Mouse (Mus musculus): ENCODE data around the gene Abcb1b.

Gene Abcb1b

GRCm38 (mm10) chr5:8797987-8798751 is at the start of gene Abcb1b:
TSS of gene Abcb1b (plus strand) at chr5:8798147.
- DNase-seq (ENCODE audit: low read depth, low spot score): peak; percentile 62

GRCm38 (mm10) chr5:8772866-8773265 is 25.1 kb upstream of the Abcb1b start:
- no peak for DNase-seq (ENCODE audit: low read depth, low spot score)

GRCm38 (mm10) chr5:8778311-8778710 is 19.6 kb upstream of the Abcb1b start:
- no peak for DNase-seq (ENCODE audit: low read depth, low spot score)

- no peak for DNase-seq (ENCODE audit: low read depth, low spot score)
Observed at GRCm38 (mm10) chr5:8778751-8779150, 19.2 kb upstream of the Abcb1b start.

- no peak for DNase-seq (ENCODE audit: low read depth, low spot score)
Observed at GRCm38 (mm10) chr5:8792281-8792680, 5.7 kb upstream of the Abcb1b start.

- DNase-seq (ENCODE audit: low read depth, low spot score): no peak
Observed at GRCm38 (mm10) chr5:8798752-8799115, 787 bp downstream of the Abcb1b start.

GRCm38 (mm10) chr5:8805742-8806141 is 7.8 kb downstream of the Abcb1b start:
- no peak for DNase-seq (ENCODE audit: low read depth, low spot score)

- no peak for DNase-seq (ENCODE audit: low read depth, low spot score)
Observed at GRCm38 (mm10) chr5:8807137-8808004, 9.4 kb downstream of the Abcb1b start.

- no peak for DNase-seq (ENCODE audit: low read depth, low spot score)
Observed at GRCm38 (mm10) chr5:8813872-8814271, 15.9 kb downstream of the Abcb1b start.

GRCm38 (mm10) chr5:8819635-8820591 is 22.0 kb downstream of the Abcb1b start:
- peak; percentile 56 for DNase-seq (ENCODE audit: low read depth, low spot score)

GRCm38 (mm10) chr5:8820592-8821104 is 22.7 kb downstream of the Abcb1b start:
- peak; percentile 14 for DNase-seq (ENCODE audit: low read depth, low spot score)

GRCm38 (mm10) chr5:8838661-8839438 is 40.9 kb downstream of the Abcb1b start:
- no peak for DNase-seq (ENCODE audit: low read depth, low spot score)

- no peak for DNase-seq (ENCODE audit: low read depth, low spot score)
Observed at GRCm38 (mm10) chr5:8839651-8840050, 41.7 kb downstream of the Abcb1b start.

GRCm38 (mm10) chr5:8840887-8841286 is 42.9 kb downstream of the Abcb1b start:
- peak; percentile 78 for DNase-seq (ENCODE audit: low read depth, low spot score)

- DNase-seq (ENCODE audit: low read depth, low spot score): peak; percentile 31
Observed at GRCm38 (mm10) chr5:8842815-8843214, 44.9 kb downstream of the Abcb1b start.

- DNase-seq (ENCODE audit: low read depth, low spot score): peak; percentile 56
Observed at GRCm38 (mm10) chr5:8848607-8849575, 50.9 kb downstream of the Abcb1b start.

- DNase-seq (ENCODE audit: low read depth, low spot score): peak; percentile 18
Observed at GRCm38 (mm10) chr5:8850851-8851250, 52.9 kb downstream of the Abcb1b start.

- DNase-seq (ENCODE audit: low read depth, low spot score): no peak
Observed at GRCm38 (mm10) chr5:8857201-8857600, 59.3 kb downstream of the Abcb1b start.

GRCm38 (mm10) chr5:8861811-8862210 is 63.9 kb downstream of the Abcb1b start:
- no peak for DNase-seq (ENCODE audit: low read depth, low spot score)

Measured in ES-CJ7 (cell line).